Mouse (Mus musculus): ENCODE data around the gene Hydin.

GRCm38 (mm10) chr8:110450463-110450862 lies 183.7 kb downstream of the Hydin start:
- no peak for TF ChIP-seq CTCF (IDR thresholded peaks at IDR 0.05; ENCODE audit: insufficient read depth, low read depth, low read length)
- TF ChIP-seq POLR2A (IDR thresholded peaks at IDR 0.05; ENCODE audit: insufficient read depth, low read depth, low read length) = no peak

All from olfactory bulb, adult 2 months (tissue).